In the genomic region with DNA sequence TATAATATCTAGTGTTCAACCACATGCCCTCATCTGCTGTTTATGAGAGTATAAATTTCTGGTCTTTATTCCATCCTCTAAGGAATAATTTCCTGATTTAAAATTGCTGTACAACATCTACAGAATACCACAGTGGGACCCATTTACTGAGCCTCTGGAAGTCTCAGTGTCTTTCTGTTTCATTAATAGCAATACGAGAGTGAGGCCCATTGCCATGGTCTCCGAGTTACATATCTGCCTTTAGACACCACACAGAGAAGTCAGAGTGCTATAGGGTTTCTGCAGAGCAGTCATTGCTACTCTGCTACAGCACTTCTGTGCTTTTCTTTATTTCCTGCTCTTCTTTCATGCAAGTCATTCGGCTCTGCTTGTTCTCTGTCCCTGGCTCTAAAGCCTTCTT, we compare ENCODE assay signal across 27 mouse cellular contexts. TPM values are rescaled to one million over a fixed set of nuclear protein-coding genes. Genes with fewer than 3 reads are reported as not detected.
A peak's percentile ranks its signal among the peaks of the same experiment; 100 is the strongest.
DNase-seq lines count a peak whose midpoint lies in the region; ATAC-seq and TF ChIP-seq lines count a peak whose summit lies in the region.
"Had no signal": no experiment of that assay in that cellular context is flagged by ENCODE, and none has a peak within 500 bp of the region (broad histone marks: within the 10 kb centered on the region; RNA-seq: fewer than 3 reads in every experiment).

No protein-coding gene starts in this region.

- no peaks in the 10 kb centered on the region for H3K9me3 ChIP-seq in embryonic facial prominence, embryonic 14.5 days (ENCODE audit: control insufficient read depth, low read length)
- no peaks in the 10 kb centered on the region for H3K9me3 ChIP-seq in embryonic facial prominence, embryonic 10.5 days
- no peaks in the 10 kb centered on the region for H3K9me3 ChIP-seq in midbrain, postnatal 0 days (ENCODE audit: low read length)
- H3K9me3 ChIP-seq in midbrain, embryonic 14.5 days (ENCODE audit: control insufficient read depth, low read length), result no peaks in the 10 kb centered on the region
- H3K9me3 ChIP-seq in neural tube, embryonic 14.5 days (ENCODE audit: control insufficient read depth, low read length), result no peaks in the 10 kb centered on the region
- H3K9me3 ChIP-seq: embryonic facial prominence, embryonic 13.5 days; forebrain, embryonic 13.5 days; forebrain, embryonic 15.5 days; G1E had no signal

- no peaks in the 10 kb centered on the region for H3K36me3 ChIP-seq in embryonic facial prominence, embryonic 14.5 days (ENCODE audit: control insufficient read depth, insufficient read depth, low read length)
- no peaks in the 10 kb centered on the region for H3K36me3 ChIP-seq in embryonic facial prominence, embryonic 10.5 days (replicated peaks)
- no peaks in the 10 kb centered on the region for H3K36me3 ChIP-seq in midbrain, postnatal 0 days (ENCODE audit: insufficient read depth, low read length)
- H3K36me3 ChIP-seq in midbrain, embryonic 14.5 days (ENCODE audit: control insufficient read depth, insufficient read depth, low read length), result no peaks in the 10 kb centered on the region
- H3K36me3 ChIP-seq in neural tube, embryonic 14.5 days (ENCODE audit: control insufficient read depth, insufficient read depth, low read length), result no peaks in the 10 kb centered on the region
- H3K36me3 ChIP-seq: embryonic facial prominence, embryonic 13.5 days; forebrain, embryonic 15.5 days; G1E had no signal

- TF ChIP-seq CTCF in midbrain, postnatal 0 days (IDR thresholded peaks at IDR 0.05), result no peak

- no peaks in the 10 kb centered on the region for H3K27me3 ChIP-seq in embryonic facial prominence, embryonic 14.5 days (replicated peaks; ENCODE audit: control insufficient read depth, insufficient read depth, low read length)
- no peaks in the 10 kb centered on the region for H3K27me3 ChIP-seq in embryonic facial prominence, embryonic 10.5 days (replicated peaks; ENCODE audit: low read depth, poor library complexity, severe bottlenecking)
- H3K27me3 ChIP-seq in midbrain, postnatal 0 days (ENCODE audit: insufficient read depth, low read length), result no peaks in the 10 kb centered on the region
- H3K27me3 ChIP-seq in midbrain, embryonic 14.5 days (ENCODE audit: control insufficient read depth, insufficient read depth, low read length), result no peaks in the 10 kb centered on the region
- no peaks in the 10 kb centered on the region for H3K27me3 ChIP-seq in neural tube, embryonic 14.5 days (ENCODE audit: control insufficient read depth, insufficient read depth, low read length)
- H3K27me3 ChIP-seq: CH12.LX; embryonic facial prominence, embryonic 13.5 days; forebrain, embryonic 13.5 days; forebrain, embryonic 15.5 days had no signal

- H3K4me3 ChIP-seq in embryonic facial prominence, embryonic 14.5 days (ENCODE audit: low read depth, low read length), result no peak overlapping the region
- H3K4me3 ChIP-seq in embryonic facial prominence, embryonic 10.5 days, result no peak overlapping the region
- H3K4me3 ChIP-seq in midbrain, postnatal 0 days (ENCODE audit: low read depth, low read length), result no peak overlapping the region
- H3K4me3 ChIP-seq in midbrain, embryonic 14.5 days (replicated peaks; ENCODE audit: low read depth, low read length), result no peak overlapping the region
- H3K4me3 ChIP-seq in neural tube, embryonic 14.5 days (ENCODE audit: low read depth, low read length), result no peak overlapping the region
- H3K4me3 ChIP-seq: embryonic facial prominence, embryonic 13.5 days; forebrain, embryonic 13.5 days; forebrain, embryonic 15.5 days had no signal

- ATAC-seq in embryonic facial prominence, embryonic 14.5 days (ENCODE audit: low read depth), result peak; percentile 18; the same call in 1 of the 2 replicates
- ATAC-seq in midbrain, postnatal 0 days (ENCODE audit: low FRiP score), result no peak
- ATAC-seq in midbrain, embryonic 14.5 days (ENCODE audit: low FRiP score, low TSS enrichment), result no peak
- peak; percentile 76; the same call in 1 of the 2 replicates for ATAC-seq in neural tube, embryonic 14.5 days (ENCODE audit: low read depth)
- ATAC-seq: activated CD4-positive, CD25-positive, alpha-beta regulatory T cell, adult 4 months; CD4-positive, CD25-positive, alpha-beta regulatory T cell, adult 4 months; forebrain, embryonic 13.5 days; forebrain, embryonic 15.5 days; forebrain, postnatal 0 days; Patski had no signal

- no peak overlapping the region for H3K4me2 ChIP-seq in embryonic facial prominence, embryonic 14.5 days (ENCODE audit: low read depth, low read length)
- H3K4me2 ChIP-seq in midbrain, postnatal 0 days (ENCODE audit: low read depth, low read length, poor library complexity, severe bottlenecking), result no peak overlapping the region
- no peak overlapping the region for H3K4me2 ChIP-seq in midbrain, embryonic 14.5 days (ENCODE audit: low read length)
- no peak overlapping the region for H3K4me2 ChIP-seq in neural tube, embryonic 14.5 days (ENCODE audit: low read depth, low read length)
- H3K4me2 ChIP-seq: embryonic facial prominence, embryonic 13.5 days; forebrain, embryonic 13.5 days; forebrain, embryonic 15.5 days had no signal

- no peak overlapping the region for H3K9ac ChIP-seq in embryonic facial prominence, embryonic 14.5 days (ENCODE audit: low read depth, low read length)
- no peak overlapping the region for H3K9ac ChIP-seq in midbrain, postnatal 0 days (replicated peaks; ENCODE audit: low read length, poor library complexity, severe bottlenecking)
- H3K9ac ChIP-seq in midbrain, embryonic 14.5 days (replicated peaks; ENCODE audit: low read length), result no peak overlapping the region
- H3K9ac ChIP-seq in neural tube, embryonic 14.5 days (replicated peaks; ENCODE audit: low read depth, low read length), result no peak overlapping the region
- H3K9ac ChIP-seq: embryonic facial prominence, embryonic 13.5 days; forebrain, embryonic 13.5 days; forebrain, embryonic 15.5 days; forebrain, postnatal 0 days had no signal

- no peak for DNase-seq in embryonic facial prominence, embryonic 14.5 days (ENCODE audit: low spot score)
- DNase-seq in embryonic facial prominence, embryonic 10.5 days (ENCODE audit: low spot score), result no peak
- no peak for DNase-seq in midbrain, postnatal 0 days (ENCODE audit: low spot score)
- DNase-seq in midbrain, embryonic 14.5 days, result no peak
- no peak for DNase-seq in urinary bladder, adult 2 months (ENCODE audit: low spot score)
- DNase-seq: adrenal gland, adult 8-10 months; adrenal gland, postnatal 14 days; adrenal gland, postnatal 36 days; B cell, adult 2 months; cerebellum, adult 11-12 months; cerebellum, adult 2 months; cerebellum, adult 9-10 months; cerebellum, postnatal 10 days; cerebellum, postnatal 25 days; forebrain, postnatal 0 days had no signal

- WGBS in embryonic facial prominence, embryonic 14.5 days, result 68% methylated on average over 3 of the region's 3 CpGs
- WGBS in embryonic facial prominence, embryonic 10.5 days, result 82% methylated on average over 3 of the region's 3 CpGs
- 21% methylated on average over 3 of the region's 3 CpGs for WGBS in midbrain, postnatal 0 days
- 18% methylated on average over 3 of the region's 3 CpGs for WGBS in midbrain, embryonic 14.5 days
- 62% methylated on average over 3 of the region's 3 CpGs for WGBS in neural tube, embryonic 14.5 days

- no peaks in the 10 kb centered on the region for H3K4me1 ChIP-seq in embryonic facial prominence, embryonic 14.5 days (ENCODE audit: control insufficient read depth, insufficient read depth, low read length)
- H3K4me1 ChIP-seq in embryonic facial prominence, embryonic 10.5 days, result no peaks in the 10 kb centered on the region
- H3K4me1 ChIP-seq in midbrain, postnatal 0 days (ENCODE audit: insufficient read depth, low read length), result no peaks in the 10 kb centered on the region
- no peaks in the 10 kb centered on the region for H3K4me1 ChIP-seq in midbrain, embryonic 14.5 days (ENCODE audit: control insufficient read depth, insufficient read depth, low read length)
- H3K4me1 ChIP-seq in neural tube, embryonic 14.5 days (ENCODE audit: control insufficient read depth, insufficient read depth, low read length), result no peaks in the 10 kb centered on the region
- H3K4me1 ChIP-seq: embryonic facial prominence, embryonic 13.5 days; forebrain, embryonic 13.5 days; forebrain, embryonic 15.5 days had no signal

- no peak overlapping the region for H3K27ac ChIP-seq in embryonic facial prominence, embryonic 14.5 days (replicated peaks; ENCODE audit: low read depth, low read length)
- no peak overlapping the region for H3K27ac ChIP-seq in embryonic facial prominence, embryonic 10.5 days (replicated peaks)
- H3K27ac ChIP-seq in midbrain, postnatal 0 days (ENCODE audit: low read depth, low read length), result peak overlapping the region; percentile 32; the same call in 1 of the 2 replicates
- no peak overlapping the region for H3K27ac ChIP-seq in midbrain, embryonic 14.5 days (replicated peaks; ENCODE audit: low read depth, low read length)
- H3K27ac ChIP-seq in neural tube, embryonic 14.5 days (ENCODE audit: low read depth, low read length), result no peak overlapping the region
- H3K27ac ChIP-seq: embryonic facial prominence, embryonic 13.5 days; forebrain, embryonic 13.5 days; forebrain, embryonic 15.5 days had no signal

RNA-seq across cellular contexts. Expression of gene Ppp3r2, which starts 47.5 kb away (rescaled TPM):
- 0.07 and 0.13 TPM in 2 replicates for polyA plus RNA-seq in embryonic facial prominence, embryonic 14.5 days (2014; fragmentation: Nextera tagmentation; extraction: Ambion mirVana)
- polyA plus RNA-seq in embryonic facial prominence, embryonic 10.5 days (2016; fragmentation: Nextera tagmentation; extraction: Ambion mirVana), result not detected in 2 replicates
- total RNA-seq in midbrain, postnatal 0 days (2014; rRNA removed), result 0.93 and 1.2 TPM in 2 replicates
- polyA plus RNA-seq in midbrain, postnatal 0 days (2015; fragmentation: Nextera tagmentation; extraction: Ambion mirVana), result 0.33 and 0.52 TPM in 2 replicates
- 0.25 and 0.63 TPM in 2 replicates for polyA plus RNA-seq in midbrain, embryonic 14.5 days (2014; fragmentation: Nextera tagmentation; extraction: Ambion mirVana)
- polyA plus RNA-seq in neural tube, embryonic 14.5 days (2014; fragmentation: Nextera tagmentation; extraction: Ambion mirVana), result 0.96 and 1.0 TPM in 2 replicates
- not detected in 2 replicates for polyA plus RNA-seq in urinary bladder, adult 2 months (2012; rRNA removed)
- total RNA-seq: adrenal gland, adult 18-20 months; adrenal gland, adult 8-10 months; adrenal gland, postnatal 14 days; adrenal gland, postnatal 36 days; CH12.LX had no signal
- polyA plus RNA-seq: CD4-positive, CD25-positive, alpha-beta regulatory T cell, adult 4 months; embryonic facial prominence, embryonic 11.5 days; forebrain, embryonic 11.5 days; forebrain, embryonic 13.5 days; G1E; Patski had no signal

Comparison
In these comparisons a context has a peak if more than half of its experiments do, and no peak if none do; other contexts are left out.
1. ATAC-seq: peak in embryonic facial prominence, embryonic 14.5 days (single experiment) and neural tube, embryonic 14.5 days (single experiment); none in midbrain, postnatal 0 days (single experiment) and midbrain, embryonic 14.5 days (single experiment).